Mouse (Mus musculus) embryonic facial prominence, embryonic 12.5 days (tissue): Measurements from ENCODE around the gene Arhgap17. TPM values are rescaled to one million over a fixed set of nuclear protein-coding genes. Genes with fewer than 3 reads are reported as not detected.

Experiments
- ATAC-seq: fragments of 200-750 bp; cut with Nextera tagmentation; 2 replicates; pipeline ENCODE4 v1.8.0; 2017; ENCODE audit not compliant: insufficient number of reproducible peaks, insufficient read depth, low FRiP score, low TSS enrichment
- H3K27ac ChIP-seq: fragments of 300-500 bp; sonication (generic); 2 replicates; pipeline ENCODE4 v1.5.1; 2016; ENCODE audit warnings: mild to moderate bottlenecking
- H3K27me3 ChIP-seq: fragments of 300-500 bp; sonication (generic); 2 replicates; pipeline ENCODE4 v1.6.1; 2016; ENCODE audit warnings: mild to moderate bottlenecking, moderate library complexity
- H3K36me3 ChIP-seq: fragments of 300-500 bp; sonication (generic); 2 replicates; pipeline ENCODE4 v1.6.1; 2016; ENCODE audit warnings: mild to moderate bottlenecking
- H3K4me1 ChIP-seq: fragments of 300-500 bp; sonication (generic); 2 replicates; pipeline ENCODE4 v1.6.1; 2016
- H3K4me2 ChIP-seq: fragments of 300-500 bp; sonication (generic); replicated peaks from 2 replicates; pipeline ENCODE4 v1.6.1; 2016; ENCODE audit warnings: mild to moderate bottlenecking, moderate library complexity
- H3K4me3 ChIP-seq: fragments of 300-500 bp; sonication (generic); 2 replicates; pipeline ENCODE4 v1.5.1; 2016; ENCODE audit warnings: mild to moderate bottlenecking
- H3K9ac ChIP-seq: fragments of 300-500 bp; sonication (generic); 2 replicates; pipeline ENCODE4 v1.6.1; 2016; ENCODE audit warnings: mild to moderate bottlenecking, moderate library complexity
- H3K9me3 ChIP-seq: fragments of 300-500 bp; sonication (generic); 2 replicates; pipeline ENCODE4 v1.6.1; 2016; ENCODE audit warnings: mild to moderate bottlenecking, moderate library complexity
- WGBS: fragments of 180-500 bp; shearing (Covaris S2); methylation state at CpG from one replicate; pipeline ENCODE4 v1.1.7; 2016; 5-methylcytosine and 5-hydroxymethylcytosine counted together
- polyA plus RNA-seq: library from polyadenylated mRNA; unstranded; fragments of >200 nt; fragmentation: Nextera tagmentation; extraction: Ambion mirVana; gene quantifications from 2 replicates; pipeline ENCODE4 v1.2.1, GENCODE M21; 2016

The Arhgap17 gene
- 21.4 and 24.5 TPM in 2 replicates for polyA plus RNA-seq

DNA sequence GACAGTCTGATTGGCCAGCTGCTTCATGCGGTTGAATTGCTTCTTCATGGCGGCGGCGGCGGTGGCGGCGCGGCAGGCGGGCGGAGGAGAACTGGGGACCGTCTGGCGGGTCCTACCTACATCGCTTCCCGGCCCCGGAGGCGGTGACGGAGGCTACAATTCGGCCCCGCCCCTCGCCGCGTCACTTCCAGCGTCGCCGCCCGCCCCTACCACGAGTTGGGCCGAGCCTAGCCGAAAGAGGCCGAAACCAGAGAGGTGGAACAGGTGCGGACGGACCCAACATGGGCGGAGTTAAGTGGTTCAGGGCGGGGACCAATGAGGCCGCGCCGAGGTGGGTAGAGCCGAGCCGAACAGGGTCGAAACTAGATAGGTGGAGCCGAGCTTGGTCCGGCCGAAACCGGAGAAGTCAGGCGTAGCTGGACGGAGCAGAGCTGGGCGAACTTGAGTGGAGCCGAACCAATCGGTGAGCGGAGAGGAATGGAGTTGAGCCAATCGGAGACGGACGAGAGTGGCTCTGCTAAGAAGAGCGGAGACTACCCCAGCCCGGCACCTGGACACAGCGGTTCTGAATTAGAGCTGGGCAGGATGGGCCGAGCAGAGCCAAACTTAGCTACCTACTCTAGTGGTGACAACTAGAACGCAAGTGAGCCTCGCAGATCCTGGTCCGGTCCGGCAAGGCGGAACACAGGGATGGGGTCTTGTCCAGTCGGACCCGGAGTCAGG is at the start of gene Arhgap17, which contains the start of gene Lcmt1:
Gene Arhgap17 (minus strand): TSS at position 157 of the 723 bp plus-strand sequence.
Gene Lcmt1 (plus strand): TSS at position 26 of the 723 bp plus-strand sequence.
- Histone ChIP-seq H3K27me3 (no peaks in the 10 kb centered on the region), H3K9me3 (no peaks in the 10 kb centered on the region), H3K36me3 (no peaks in the 10 kb centered on the region), H3K9ac (peak within 1 kb of the TSS; percentile 84), H3K4me1 (peaks cover 27% of the 10 kb centered on the region), H3K4me2 (peak within 1 kb of the TSS; percentile 64), H3K27ac (peak within 1 kb of the TSS; percentile 91), H3K4me3 (peak within 1 kb of the TSS; percentile 66)
- peak; percentile 99 for ATAC-seq
- WGBS, result under 1% methylated on average over 62 of the region's 64 CpGs

- no peak overlapping the region for H3K9ac ChIP-seq
- peaks cover 28% of the 10 kb centered on the region for H3K36me3 ChIP-seq
- no peaks in the 10 kb centered on the region for H3K4me1 ChIP-seq
- H3K9me3 ChIP-seq, result no peaks in the 10 kb centered on the region
- H3K4me2 ChIP-seq, result no peak overlapping the region
- H3K4me3 ChIP-seq, result no peak overlapping the region
- no peak overlapping the region for H3K27ac ChIP-seq
- no peaks in the 10 kb centered on the region for H3K27me3 ChIP-seq
- 93% methylated on average over 3 of the region's 3 CpGs for WGBS
- ATAC-seq, result no peak
Measured at GRCm38 (mm10) chr7:123417661-123418060, 47.9 kb upstream of the Arhgap17 start.

GRCm38 (mm10) chr7:123416803-123417202 is 47.1 kb upstream of the Arhgap17 start:
- Histone ChIP-seq H3K27ac (no peak overlapping the region), H3K27me3 (no peaks in the 10 kb centered on the region), H3K4me2 (no peak overlapping the region), H3K9me3 (no peaks in the 10 kb centered on the region), H3K36me3 (peaks cover 21% of the 10 kb centered on the region), H3K9ac (no peak overlapping the region), H3K4me1 (no peaks in the 10 kb centered on the region), H3K4me3 (no peak overlapping the region)
- no peak for ATAC-seq
- 80% methylated on average over 4 of the region's 4 CpGs for WGBS

- Histone ChIP-seq H3K27ac (no peak overlapping the region), H3K27me3 (no peaks in the 10 kb centered on the region), H3K36me3 (peaks cover 17% of the 10 kb centered on the region; the same call in 1 of the 2 replicates), H3K4me3 (no peak overlapping the region), H3K4me1 (no peaks in the 10 kb centered on the region), H3K9me3 (no peaks in the 10 kb centered on the region), H3K9ac (no peak overlapping the region), H3K4me2 (no peak overlapping the region)
- WGBS, result 84% methylated on average over 3 of the region's 3 CpGs
- no peak for ATAC-seq
Measured at GRCm38 (mm10) chr7:123412143-123412542, 42.4 kb upstream of the Arhgap17 start.

DNA sequence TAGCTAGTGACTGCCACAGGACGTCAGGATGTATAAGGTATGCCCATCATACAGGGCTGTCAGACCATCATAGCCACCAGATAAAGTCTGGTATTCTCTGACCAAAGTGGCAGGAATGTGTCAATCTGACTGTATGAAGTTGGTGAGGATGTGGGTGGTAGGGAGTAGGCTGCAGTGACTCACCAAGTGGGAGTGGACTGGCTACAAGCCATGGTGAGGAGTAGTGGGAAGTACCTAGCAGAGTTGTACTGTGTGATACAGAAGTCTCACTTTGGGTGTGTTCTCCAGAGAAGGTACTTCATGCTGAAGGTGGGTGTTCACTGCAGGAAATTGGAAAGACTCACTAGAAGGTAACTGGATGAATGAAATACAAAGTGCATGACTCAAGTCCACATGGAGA is 41.4 kb upstream of the Arhgap17 start:
- Histone ChIP-seq H3K4me3 (no peak overlapping the region), H3K36me3 (peaks cover 23% of the 10 kb centered on the region; the same call in 1 of the 2 replicates), H3K9me3 (no peaks in the 10 kb centered on the region), H3K4me2 (no peak overlapping the region), H3K27me3 (no peaks in the 10 kb centered on the region), H3K4me1 (no peaks in the 10 kb centered on the region), H3K9ac (no peak overlapping the region), H3K27ac (no peak overlapping the region)
- ATAC-seq, result no peak
- WGBS, result 87% methylated on average over 1 of the region's 1 CpGs

GRCm38 (mm10) chr7:123410502-123410901 is 40.8 kb upstream of the Arhgap17 start:
- no peaks in the 10 kb centered on the region for H3K9me3 ChIP-seq
- ATAC-seq, result no peak
- WGBS, result 92% methylated on average over 7 of the region's 7 CpGs
- no peaks in the 10 kb centered on the region for H3K27me3 ChIP-seq
- no peaks in the 10 kb centered on the region for H3K4me1 ChIP-seq
- no peak overlapping the region for H3K4me2 ChIP-seq
- no peak overlapping the region for H3K27ac ChIP-seq
- H3K9ac ChIP-seq, result no peak overlapping the region
- no peak overlapping the region for H3K4me3 ChIP-seq
- H3K36me3 ChIP-seq, result peaks cover 23% of the 10 kb centered on the region; the same call in 1 of the 2 replicates

DNA sequence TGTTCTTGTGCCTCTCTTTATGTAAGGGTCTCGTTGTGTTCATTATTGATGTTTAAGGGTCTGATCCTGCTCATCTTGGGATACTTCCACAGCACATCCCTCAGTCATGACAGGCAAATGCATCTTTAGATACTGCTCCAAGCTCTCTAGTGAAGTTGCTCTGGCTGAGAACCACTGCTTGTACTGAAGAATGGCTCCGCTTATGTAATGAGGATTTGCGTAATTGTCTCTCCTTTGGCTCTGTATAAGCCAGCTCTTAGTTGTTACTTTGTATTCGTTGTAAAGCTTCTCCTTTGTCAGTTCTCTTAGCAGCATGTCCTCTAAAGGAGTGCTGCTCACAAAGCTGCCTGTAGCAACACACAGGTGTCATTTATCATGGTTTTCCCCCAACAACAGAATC is 37.3 kb upstream of the Arhgap17 start:
- no peak overlapping the region for H3K4me3 ChIP-seq
- no peaks in the 10 kb centered on the region for H3K4me1 ChIP-seq
- no peak overlapping the region for H3K27ac ChIP-seq
- no peak overlapping the region for H3K4me2 ChIP-seq
- WGBS, result 84% methylated on average over 4 of the region's 4 CpGs
- H3K36me3 ChIP-seq, result peaks cover 31% of the 10 kb centered on the region
- ATAC-seq, result no peak
- no peaks in the 10 kb centered on the region for H3K27me3 ChIP-seq
- H3K9me3 ChIP-seq, result no peaks in the 10 kb centered on the region
- no peak overlapping the region for H3K9ac ChIP-seq

DNA sequence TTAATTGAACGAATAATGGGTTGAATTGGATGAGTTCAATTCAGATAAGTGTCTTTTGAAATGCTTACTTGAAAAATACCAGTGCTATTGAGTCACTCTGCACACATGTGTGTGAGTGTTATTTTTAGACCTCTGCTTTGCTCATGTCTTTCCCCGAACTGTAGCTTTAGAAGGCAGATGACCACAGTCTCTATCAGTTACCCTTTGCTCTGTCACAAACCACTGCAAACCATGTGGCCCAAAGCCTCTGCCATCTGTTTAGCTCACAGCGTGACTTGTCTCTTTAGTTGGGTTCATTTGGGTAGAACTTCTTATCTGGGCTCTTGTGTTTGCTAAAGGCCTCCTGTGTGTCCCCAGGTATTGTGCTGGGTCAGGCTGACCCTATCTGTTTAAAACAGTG is 35.9 kb upstream of the Arhgap17 start:
- no peaks in the 10 kb centered on the region for H3K9me3 ChIP-seq
- no peak overlapping the region for H3K4me3 ChIP-seq
- H3K4me2 ChIP-seq, result no peak overlapping the region
- 86% methylated on average over 3 of the region's 3 CpGs for WGBS
- H3K27me3 ChIP-seq, result no peaks in the 10 kb centered on the region
- H3K27ac ChIP-seq, result no peak overlapping the region
- H3K4me1 ChIP-seq, result no peaks in the 10 kb centered on the region
- H3K36me3 ChIP-seq, result peaks cover 30% of the 10 kb centered on the region
- no peak for ATAC-seq
- H3K9ac ChIP-seq, result no peak overlapping the region

DNA sequence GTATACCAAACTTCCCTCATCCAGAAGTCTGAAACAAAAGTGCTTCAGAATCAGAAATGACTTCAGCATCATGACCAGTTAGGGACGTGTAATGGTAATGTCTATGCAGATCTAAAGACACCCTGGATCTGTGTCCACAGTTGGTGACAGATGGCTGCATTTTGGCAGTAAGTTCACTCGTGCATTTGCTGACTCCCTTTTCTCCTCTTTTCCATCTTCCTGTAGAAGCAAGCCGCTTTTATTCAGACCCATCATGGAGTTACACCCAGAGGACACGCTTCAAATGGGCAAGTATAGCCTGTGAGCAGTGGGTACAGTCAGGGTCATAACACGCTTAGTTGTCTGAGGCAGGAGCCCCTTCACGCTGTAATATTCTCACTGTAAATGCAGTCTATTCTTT is 34.5 kb upstream of the Arhgap17 start:
- H3K36me3 ChIP-seq, result peaks cover 30% of the 10 kb centered on the region
- WGBS, result 88% methylated on average over 6 of the region's 6 CpGs
- ATAC-seq, result no peak

DNA sequence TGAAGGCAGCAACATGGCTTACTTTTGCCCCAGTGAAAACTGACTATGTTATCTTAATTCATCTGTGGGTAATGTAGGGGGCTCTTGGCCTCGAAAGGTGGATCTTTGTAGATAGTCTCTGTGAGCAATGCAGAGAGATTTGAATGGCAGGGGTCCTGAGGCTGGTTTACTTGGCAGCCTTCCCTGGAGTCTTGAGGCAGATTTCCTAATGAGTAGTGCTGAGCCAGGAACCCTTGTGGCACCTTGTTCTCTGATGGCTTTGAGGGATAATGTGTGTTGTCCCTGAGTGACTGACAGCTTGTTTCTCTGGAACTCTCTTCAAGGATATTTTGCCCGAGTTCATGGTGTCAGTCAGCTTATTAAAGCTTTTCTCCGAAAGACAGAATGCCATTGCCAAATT is 31.4 kb upstream of the Arhgap17 start:
- ATAC-seq, result no peak
- Histone ChIP-seq H3K4me1 (no peaks in the 10 kb centered on the region), H3K36me3 (peaks cover 23% of the 10 kb centered on the region), H3K9me3 (no peaks in the 10 kb centered on the region), H3K27me3 (no peaks in the 10 kb centered on the region), H3K9ac (no peak overlapping the region), H3K4me3 (no peak overlapping the region), H3K27ac (no peak overlapping the region), H3K4me2 (no peak overlapping the region)
- 82% methylated on average over 3 of the region's 3 CpGs for WGBS

More for the DNA sequence above, 34.5 kb upstream of the Arhgap17 start:
- H3K27ac ChIP-seq, result no peak overlapping the region
- no peak overlapping the region for H3K4me3 ChIP-seq
- no peaks in the 10 kb centered on the region for H3K4me1 ChIP-seq
- no peaks in the 10 kb centered on the region for H3K27me3 ChIP-seq
- no peak overlapping the region for H3K4me2 ChIP-seq
- H3K9ac ChIP-seq, result no peak overlapping the region
- no peaks in the 10 kb centered on the region for H3K9me3 ChIP-seq

GRCm38 (mm10) chr7:123399286-123399685 is 29.6 kb upstream of the Arhgap17 start:
- Histone ChIP-seq H3K9ac (no peak overlapping the region), H3K4me3 (no peak overlapping the region), H3K27me3 (no peaks in the 10 kb centered on the region), H3K4me2 (no peak overlapping the region), H3K27ac (no peak overlapping the region), H3K9me3 (no peaks in the 10 kb centered on the region), H3K4me1 (no peaks in the 10 kb centered on the region), H3K36me3 (peaks cover 13% of the 10 kb centered on the region)
- WGBS, result 81% methylated on average over 4 of the region's 4 CpGs
- ATAC-seq, result no peak

DNA sequence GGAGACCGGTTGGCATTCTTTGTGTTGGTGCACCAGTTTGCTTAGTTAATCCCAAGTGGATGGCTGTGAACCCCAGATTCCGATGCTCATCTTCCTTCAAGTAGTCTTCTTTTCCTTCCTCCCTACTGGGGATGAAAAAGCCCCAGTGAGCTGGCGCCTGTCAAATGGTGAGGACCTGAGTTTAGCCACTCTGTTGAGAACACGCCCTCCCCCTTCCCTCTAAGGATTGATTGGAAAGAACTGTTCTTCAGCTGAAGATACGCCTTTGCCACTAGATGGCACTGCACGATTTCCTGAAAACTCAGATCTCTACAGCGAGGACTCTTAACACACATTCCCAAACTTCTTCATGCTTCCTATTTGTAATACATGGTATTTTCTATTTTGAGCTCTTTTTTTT is 29.1 kb upstream of the Arhgap17 start:
- Histone ChIP-seq H3K4me2 (no peak overlapping the region), H3K4me3 (no peak overlapping the region), H3K27ac (no peak overlapping the region), H3K36me3 (peaks cover 13% of the 10 kb centered on the region; the same call in 1 of the 2 replicates), H3K4me1 (no peaks in the 10 kb centered on the region), H3K9me3 (no peaks in the 10 kb centered on the region), H3K9ac (no peak overlapping the region), H3K27me3 (no peaks in the 10 kb centered on the region)
- ATAC-seq, result no peak
- 24% methylated on average over 7 of the region's 7 CpGs for WGBS
